Mouse (Mus musculus): Measurements from ENCODE around the gene Srgap3. TPM values are rescaled to one million over a fixed set of nuclear protein-coding genes. Genes with fewer than 3 reads are reported as not detected.

The Srgap3 gene
- polyA plus RNA-seq, 1 experiment, result 0.01 TPM

DNA sequence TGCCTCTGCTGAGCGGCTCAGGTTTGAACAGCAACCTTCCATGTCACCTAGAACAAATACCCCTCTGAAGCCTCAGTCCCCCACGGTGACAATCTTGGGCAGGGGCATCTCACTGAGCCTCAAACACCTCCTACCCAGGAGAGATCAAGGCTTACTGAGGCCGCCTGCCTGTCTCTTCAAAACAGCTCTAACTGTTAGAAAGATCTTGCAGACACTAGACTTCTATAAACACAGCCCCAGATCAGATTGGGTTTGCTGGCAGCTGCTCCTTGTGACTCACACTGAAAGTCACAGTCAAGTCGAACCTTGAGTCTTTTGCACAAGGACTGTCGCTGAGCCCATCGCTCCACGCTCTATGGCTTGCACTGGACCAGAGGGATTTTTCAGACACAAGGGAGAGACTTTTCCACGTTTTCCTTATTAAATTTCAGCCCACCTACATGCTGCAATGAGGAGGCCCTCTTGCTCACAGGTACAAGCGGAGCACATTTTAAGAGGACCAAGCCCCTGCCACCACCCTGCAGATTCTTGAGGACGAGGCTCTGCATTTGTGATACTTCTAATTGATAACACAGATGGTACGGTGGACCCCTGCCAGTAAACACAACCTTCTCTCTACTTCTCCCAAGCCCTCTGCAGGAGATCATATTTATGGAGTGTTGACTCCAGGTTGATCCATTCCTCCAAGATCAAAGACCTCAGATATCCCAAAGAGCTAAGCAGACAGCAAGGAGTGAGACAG is 21.7 kb downstream of the Srgap3 start:
- Histone ChIP-seq H3K4me3 (replicated peaks) (no peak overlapping the region), H3K27me3 (ENCODE audit: control insufficient read depth) (no peaks in the 10 kb centered on the region), H3K9me3 (ENCODE audit: control insufficient read depth, low read length) (0 out of 2 replicates have a peak, but pooled peaks cover 2% of the 10 kb centered on the region), H3K4me1 (ENCODE audit: control insufficient read depth) (peaks cover 6% of the 10 kb centered on the region; the same call in 1 of the 2 replicates), H3K36me3 (ENCODE audit: control insufficient read depth) (no peaks in the 10 kb centered on the region)
- TF ChIP-seq GATA1 (IDR thresholded peaks at IDR 0.05; ENCODE audit: low read length) (no peak), TAL1 (IDR thresholded peaks at IDR 0.05; ENCODE audit: low read length) (no peak)

DNA sequence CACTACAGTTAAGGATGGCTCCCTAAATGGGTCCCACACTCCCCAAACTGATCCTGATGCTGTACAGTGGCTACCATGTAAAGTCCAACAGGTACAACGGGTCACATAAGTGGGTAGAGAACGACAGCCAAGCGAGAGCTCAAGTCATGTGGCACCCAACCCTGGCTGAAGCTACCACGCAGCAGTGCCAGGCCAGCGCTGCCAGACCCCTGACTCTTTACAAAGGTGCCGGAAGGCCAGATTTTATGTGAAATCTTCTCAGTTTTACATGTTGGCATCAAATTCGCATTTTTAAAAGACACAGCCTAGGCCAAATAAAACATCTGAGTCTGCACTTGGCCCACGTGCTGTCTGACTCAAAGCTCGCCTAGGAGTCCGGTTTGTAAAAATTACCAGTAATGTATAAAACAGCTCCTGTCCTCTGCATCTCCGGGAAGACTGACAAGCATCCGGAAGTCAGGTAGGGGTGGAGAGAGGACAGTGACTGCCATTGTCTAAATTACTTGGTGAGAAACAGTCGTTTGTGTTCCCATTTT is 22.4 kb downstream of the Srgap3 start:
- no peaks in the 10 kb centered on the region for H3K27me3 ChIP-seq (ENCODE audit: control insufficient read depth)
- no peak for TF ChIP-seq GATA1 (IDR thresholded peaks at IDR 0.05; ENCODE audit: low read length)
- TF ChIP-seq TAL1 (IDR thresholded peaks at IDR 0.05; ENCODE audit: low read length), result no peak
- H3K4me1 ChIP-seq (ENCODE audit: control insufficient read depth), result peaks cover under 1% of the 10 kb centered on the region; the same call in 1 of the 2 replicates
- H3K4me3 ChIP-seq (replicated peaks), result no peak overlapping the region
- 0 out of 2 replicates have a peak, but pooled peaks cover 2% of the 10 kb centered on the region for H3K9me3 ChIP-seq (ENCODE audit: control insufficient read depth, low read length)
- no peaks in the 10 kb centered on the region for H3K36me3 ChIP-seq (ENCODE audit: control insufficient read depth)

DNA sequence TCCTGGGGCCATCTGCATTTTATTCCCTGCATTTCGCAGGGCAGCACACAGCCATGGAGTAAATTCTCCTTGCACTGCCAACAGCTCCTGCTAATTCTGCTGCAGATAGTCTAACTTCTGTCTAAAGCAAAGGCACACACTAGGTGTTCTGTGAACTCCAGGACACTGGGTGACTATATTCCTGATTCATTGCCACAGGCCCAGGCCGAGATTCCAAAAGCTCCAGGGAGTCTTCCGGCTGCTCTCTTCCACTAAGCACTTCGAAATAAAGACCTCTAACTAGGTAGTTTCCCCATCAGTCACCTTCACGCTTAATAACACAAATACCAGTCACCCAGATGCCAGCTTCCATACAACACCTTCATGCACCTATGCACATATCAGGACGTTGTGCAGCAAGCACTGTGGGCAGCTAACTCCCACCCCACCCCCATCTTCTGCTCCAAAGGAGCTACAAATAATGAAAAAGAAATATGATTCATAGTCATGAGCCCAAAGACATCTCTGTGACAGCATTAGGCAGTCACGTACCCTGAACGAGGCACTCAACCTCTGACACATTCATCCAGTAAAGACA is 26.4 kb downstream of the Srgap3 start:
- Histone ChIP-seq H3K27me3 (ENCODE audit: control insufficient read depth) (no peaks in the 10 kb centered on the region), H3K36me3 (ENCODE audit: control insufficient read depth) (no peaks in the 10 kb centered on the region), H3K9me3 (ENCODE audit: control insufficient read depth, low read length) (0 out of 2 replicates have a peak, but pooled peaks cover 2% of the 10 kb centered on the region), H3K4me1 (ENCODE audit: control insufficient read depth) (no peaks in the 10 kb centered on the region), H3K4me3 (replicated peaks) (no peak overlapping the region)
- no peak for TF ChIP-seq GATA1 (IDR thresholded peaks at IDR 0.05; ENCODE audit: low read length)

DNA sequence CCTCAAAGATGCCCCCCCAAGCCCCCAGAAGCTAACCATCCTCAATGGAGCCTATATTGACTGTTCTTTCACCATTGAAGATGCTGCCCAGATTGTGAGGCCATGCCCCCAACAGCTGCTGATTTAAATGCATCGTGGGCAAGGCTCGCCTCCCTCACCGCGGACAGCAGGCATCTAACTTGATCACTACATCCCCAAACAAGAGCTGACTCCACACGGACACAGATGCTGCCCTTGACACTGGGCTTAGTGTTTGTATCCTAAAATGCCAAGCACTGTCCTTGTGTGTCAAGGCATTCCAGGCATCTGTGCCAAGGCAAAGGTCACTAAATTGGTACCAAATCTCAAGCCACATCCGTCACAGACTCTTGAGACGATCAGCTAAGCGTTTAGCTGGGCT is 29.3 kb downstream of the Srgap3 start:
- Histone ChIP-seq H3K4me1 (ENCODE audit: control insufficient read depth) (no peaks in the 10 kb centered on the region), H3K36me3 (ENCODE audit: control insufficient read depth) (no peaks in the 10 kb centered on the region)
- TF ChIP-seq TAL1 (IDR thresholded peaks at IDR 0.05; ENCODE audit: low read length) (no peak), GATA1 (IDR thresholded peaks at IDR 0.05; ENCODE audit: low read length) (no peak)

DNA sequence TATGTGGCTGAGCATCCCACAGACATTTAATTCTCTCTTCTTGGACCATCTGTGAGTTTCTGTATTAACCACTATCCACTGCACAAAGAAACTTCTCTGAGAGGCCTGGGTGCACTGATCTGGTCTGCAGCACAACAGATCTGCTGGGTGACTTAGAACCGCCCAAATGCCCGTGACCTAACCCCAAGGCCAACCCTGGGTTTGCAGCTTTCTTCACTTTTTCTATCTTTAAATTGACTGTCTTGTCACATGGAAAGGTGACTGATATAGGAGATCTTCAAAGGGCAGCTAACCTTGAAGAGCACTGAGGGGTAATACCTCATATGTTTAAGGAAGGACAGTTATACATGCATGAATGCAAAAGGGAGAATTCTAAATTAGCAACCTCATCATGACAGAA is 30.8 kb downstream of the Srgap3 start:
- Histone ChIP-seq H3K9me3 (ENCODE audit: control insufficient read depth, low read length) (no peaks in the 10 kb centered on the region), H3K4me1 (ENCODE audit: control insufficient read depth) (no peaks in the 10 kb centered on the region)

More for the DNA sequence above, 29.3 kb downstream of the Srgap3 start:
- no peaks in the 10 kb centered on the region for H3K9me3 ChIP-seq (ENCODE audit: control insufficient read depth, low read length)
- no peaks in the 10 kb centered on the region for H3K27me3 ChIP-seq (ENCODE audit: control insufficient read depth)
- H3K4me3 ChIP-seq (replicated peaks), result no peak overlapping the region

DNA sequence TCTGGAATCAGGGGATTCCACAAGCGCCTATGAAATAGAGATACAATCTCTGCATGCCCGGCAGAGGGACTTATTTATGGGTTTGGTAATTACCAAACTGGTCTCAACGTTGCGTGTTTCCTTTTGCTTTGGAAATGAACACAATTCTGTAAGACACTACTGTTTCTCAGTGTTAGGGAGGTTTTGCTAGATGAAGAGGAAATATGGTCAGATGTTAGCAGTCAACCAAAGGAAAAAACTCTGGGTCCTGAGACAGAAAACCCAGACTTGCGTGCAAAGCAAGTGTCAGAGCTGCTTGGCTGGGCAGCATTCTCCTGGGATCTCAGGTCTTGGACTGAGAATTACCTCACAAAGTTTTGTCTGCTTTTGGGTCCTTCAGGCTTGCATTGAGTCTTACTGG is 34.5 kb downstream of the Srgap3 start:
- no peak for TF ChIP-seq GATA1 (IDR thresholded peaks at IDR 0.05; ENCODE audit: low read length)
- TF ChIP-seq TAL1 (IDR thresholded peaks at IDR 0.05; ENCODE audit: low read length), result no peak
- Histone ChIP-seq H3K4me3 (replicated peaks) (no peak overlapping the region), H3K9me3 (ENCODE audit: control insufficient read depth, low read length) (no peaks in the 10 kb centered on the region)

More for the DNA sequence above, 30.8 kb downstream of the Srgap3 start:
- Histone ChIP-seq H3K27me3 (ENCODE audit: control insufficient read depth) (no peaks in the 10 kb centered on the region), H3K4me3 (replicated peaks) (no peak overlapping the region), H3K36me3 (ENCODE audit: control insufficient read depth) (no peaks in the 10 kb centered on the region)
- TF ChIP-seq GATA1 (IDR thresholded peaks at IDR 0.05; ENCODE audit: low read length) (no peak), TAL1 (IDR thresholded peaks at IDR 0.05; ENCODE audit: low read length) (no peak)

DNA sequence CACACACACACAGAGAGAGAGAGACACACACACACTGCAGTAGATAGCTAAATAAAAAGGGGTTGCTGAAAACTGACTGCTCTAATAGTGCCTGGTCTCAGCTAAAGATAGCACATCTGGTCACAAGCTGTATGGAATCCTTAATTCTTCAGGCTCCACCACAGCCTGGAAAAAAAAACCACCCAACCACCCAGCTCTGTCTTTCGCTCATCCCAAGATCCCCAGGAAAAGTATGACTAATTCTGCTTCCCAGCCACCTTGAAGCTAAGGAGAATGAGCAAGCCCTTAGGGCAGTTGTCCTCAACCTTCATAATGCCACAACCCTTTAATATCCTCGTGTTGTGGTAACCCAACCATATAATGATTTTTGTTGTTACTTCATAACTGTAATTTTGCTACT is 37.4 kb downstream of the Srgap3 start:
- Histone ChIP-seq H3K4me3 (replicated peaks) (no peak overlapping the region), H3K27me3 (ENCODE audit: control insufficient read depth) (no peaks in the 10 kb centered on the region), H3K9me3 (ENCODE audit: control insufficient read depth, low read length) (no peaks in the 10 kb centered on the region), H3K4me1 (ENCODE audit: control insufficient read depth) (no peaks in the 10 kb centered on the region), H3K36me3 (ENCODE audit: control insufficient read depth) (no peaks in the 10 kb centered on the region)
- TF ChIP-seq GATA1 (IDR thresholded peaks at IDR 0.05; ENCODE audit: low read length), result no peak

More for the DNA sequence above, 34.5 kb downstream of the Srgap3 start:
- Histone ChIP-seq H3K27me3 (ENCODE audit: control insufficient read depth) (no peaks in the 10 kb centered on the region), H3K4me1 (ENCODE audit: control insufficient read depth) (no peaks in the 10 kb centered on the region), H3K36me3 (ENCODE audit: control insufficient read depth) (no peaks in the 10 kb centered on the region)

DNA sequence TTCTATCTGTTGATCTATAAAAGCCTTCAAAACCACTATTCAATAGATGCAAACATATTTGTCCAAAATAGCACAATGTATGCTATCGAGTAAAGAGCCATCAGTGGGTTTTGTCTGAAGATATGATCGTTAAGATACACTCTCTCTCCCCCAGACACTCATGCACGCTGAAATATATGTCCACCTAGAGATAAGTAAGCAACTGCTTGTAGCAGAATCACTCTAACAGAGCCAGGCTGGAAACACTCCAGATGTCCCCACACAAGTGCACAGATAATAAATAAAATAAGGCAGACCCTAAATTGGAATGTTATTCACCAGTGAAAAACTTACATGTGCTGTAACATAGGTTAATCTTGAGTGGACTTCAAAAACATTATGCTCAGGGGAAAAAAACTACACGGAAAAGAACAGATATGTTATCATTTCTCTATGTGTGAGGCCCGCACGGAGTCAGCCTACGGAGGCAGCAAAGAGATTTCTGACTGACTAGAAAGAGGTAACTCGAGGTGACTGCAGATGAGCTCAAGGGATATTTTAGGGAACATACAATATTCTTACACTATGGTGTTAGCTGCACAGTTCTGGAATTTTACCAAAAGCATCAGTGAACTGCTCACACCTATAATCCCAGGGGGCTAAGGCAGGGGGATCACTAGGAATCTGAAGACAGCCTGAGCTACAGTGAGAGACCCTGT is 39.0 kb downstream of the Srgap3 start:
- no peak overlapping the region for H3K4me3 ChIP-seq (replicated peaks)
- TF ChIP-seq TAL1 (IDR thresholded peaks at IDR 0.05; ENCODE audit: low read length) (no peak), GATA1 (IDR thresholded peaks at IDR 0.05; ENCODE audit: low read length) (no peak)
- H3K4me1 ChIP-seq (ENCODE audit: control insufficient read depth), result no peaks in the 10 kb centered on the region; the same call in 1 of the 2 replicates
- H3K27me3 ChIP-seq (ENCODE audit: control insufficient read depth), result no peaks in the 10 kb centered on the region
- no peaks in the 10 kb centered on the region for H3K36me3 ChIP-seq (ENCODE audit: control insufficient read depth)
- H3K9me3 ChIP-seq (ENCODE audit: control insufficient read depth, low read length), result no peaks in the 10 kb centered on the region

DNA sequence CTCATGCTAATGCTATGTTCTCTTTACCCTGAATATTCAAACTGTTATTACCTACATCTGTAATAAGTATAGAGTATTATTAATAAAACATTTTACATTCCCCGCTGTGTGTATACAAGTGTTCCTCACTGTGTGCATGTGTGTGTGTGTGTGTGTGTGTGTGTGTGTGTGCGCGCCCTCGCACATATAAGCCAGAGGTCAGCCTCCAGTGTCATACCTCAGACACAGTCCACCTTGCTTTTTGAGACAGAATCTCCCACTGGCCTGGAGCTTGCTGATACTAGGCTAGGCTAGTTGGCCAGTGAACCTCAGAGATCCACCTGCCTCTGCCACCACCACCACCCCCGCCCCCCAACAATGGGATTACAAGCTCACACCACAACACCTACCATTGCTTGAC is 43.3 kb downstream of the Srgap3 start:
- no peak for TF ChIP-seq GATA1 (IDR thresholded peaks at IDR 0.05; ENCODE audit: low read length)
- no peak for TF ChIP-seq TAL1 (IDR thresholded peaks at IDR 0.05; ENCODE audit: low read length)
- no peak overlapping the region for H3K4me3 ChIP-seq (replicated peaks)
- H3K9me3 ChIP-seq (ENCODE audit: control insufficient read depth, low read length), result no peaks in the 10 kb centered on the region
- H3K4me1 ChIP-seq (ENCODE audit: control insufficient read depth), result no peaks in the 10 kb centered on the region; the same call in 1 of the 2 replicates
- H3K27me3 ChIP-seq (ENCODE audit: control insufficient read depth), result no peaks in the 10 kb centered on the region
- no peaks in the 10 kb centered on the region for H3K36me3 ChIP-seq (ENCODE audit: control insufficient read depth)

Measured in erythroblast, embryonic 14.5 days (primary cell).